Mouse (Mus musculus) common myeloid progenitor, adult 5-6 weeks (primary cell): Measurements from ENCODE around the gene Sh2b1. TPM values are rescaled to one million over a fixed set of nuclear protein-coding genes. Genes with fewer than 3 reads are reported as not detected.

ENCODE experiments used
- ATAC-seq: replicated peaks from 2 replicates; pipeline ENCODE4 v1.8.0; 2016; ENCODE audit warnings: low read depth, mild to moderate bottlenecking, moderate TSS enrichment, inconsistent platforms; ENCODE audit not compliant: poor library complexity, severe bottlenecking
- total RNA-seq: library from RNA; stranded (forward); fragments of 200-1000, 187-1606 nt; gene quantifications from 2 replicates; pipeline ENCODE4 v1.2.3, GENCODE M21; 2017

The Sh2b1 gene
- total RNA-seq, 1 experiment from 2014 or later = 16.6 TPM

DNA sequence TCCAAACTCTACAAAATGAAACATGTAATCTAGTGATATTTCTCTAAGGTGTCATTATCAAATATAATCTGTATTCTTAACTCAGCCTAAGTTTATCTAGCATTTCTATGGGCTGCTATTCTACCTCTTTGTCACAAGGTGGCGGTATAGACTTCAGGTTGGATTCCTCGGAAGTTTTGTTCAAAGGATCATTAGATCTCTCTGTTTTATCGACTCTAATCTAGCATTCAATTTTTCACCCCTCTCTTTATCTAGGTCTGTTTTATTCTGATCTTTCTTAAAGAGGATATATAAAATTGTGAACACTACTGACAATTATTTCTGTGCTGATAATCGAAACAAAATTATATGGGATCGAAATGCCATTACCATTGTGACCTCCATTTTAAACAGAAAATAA, 6.5 kb upstream of the Sh2b1 start:
- ATAC-seq = 0 out of 2 replicates have a peak, but pooled peaks have one; percentile 21

DNA sequence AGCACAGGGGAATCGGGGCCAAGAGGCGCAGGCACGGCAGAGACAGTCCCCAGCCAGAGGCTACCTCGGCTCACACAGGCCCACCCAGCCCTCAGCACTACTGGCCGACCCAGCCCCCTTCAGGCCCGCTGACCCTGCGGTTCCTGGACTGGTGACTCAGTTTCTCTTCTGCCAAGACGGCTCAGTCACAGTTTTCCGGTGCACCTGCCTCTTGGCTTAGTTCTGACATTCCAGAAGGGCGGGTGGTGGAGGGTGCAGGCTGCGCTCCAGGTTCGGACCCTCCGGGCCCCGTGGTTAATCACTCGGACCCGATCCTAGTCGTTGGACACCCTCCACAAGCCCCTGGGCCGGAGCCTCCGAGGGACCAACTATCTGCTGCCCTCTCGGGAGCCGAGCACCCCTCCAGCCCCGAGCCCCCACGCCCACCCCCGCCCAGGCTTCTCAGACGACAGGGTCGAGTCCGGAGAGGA, 703 bp downstream of the Sh2b1 start:
- ATAC-seq = no peak

DNA sequence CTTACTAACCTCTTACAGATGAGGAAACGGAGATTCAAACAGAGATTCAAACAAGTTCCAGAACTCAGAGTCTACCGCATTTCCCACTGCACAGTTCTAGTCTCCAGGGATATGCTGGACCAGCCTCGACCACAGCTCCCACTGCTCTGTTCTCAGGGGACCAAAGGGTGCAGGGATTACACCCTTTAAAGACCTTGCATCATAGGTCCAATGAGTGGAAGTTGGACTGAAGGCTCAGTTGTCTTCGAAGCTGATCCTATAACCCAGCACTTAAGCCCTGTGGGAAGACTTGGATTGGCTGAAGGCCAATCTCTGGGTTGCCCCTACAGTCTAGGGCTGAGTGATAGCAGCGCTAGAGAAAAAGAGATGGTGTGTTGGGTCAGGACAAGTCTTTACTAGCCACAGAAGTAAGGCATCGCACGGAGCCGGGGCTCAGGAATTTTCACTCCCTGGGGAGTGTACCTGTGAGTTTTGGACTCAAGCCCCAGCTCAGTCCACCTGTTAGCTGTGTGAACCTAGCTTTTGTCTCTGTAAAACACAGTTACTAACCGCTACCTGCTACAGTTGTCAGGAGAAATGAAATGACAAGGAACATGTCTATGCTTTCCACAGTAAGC, 1.6 kb downstream of the Sh2b1 start:
- ATAC-seq = no peak

DNA sequence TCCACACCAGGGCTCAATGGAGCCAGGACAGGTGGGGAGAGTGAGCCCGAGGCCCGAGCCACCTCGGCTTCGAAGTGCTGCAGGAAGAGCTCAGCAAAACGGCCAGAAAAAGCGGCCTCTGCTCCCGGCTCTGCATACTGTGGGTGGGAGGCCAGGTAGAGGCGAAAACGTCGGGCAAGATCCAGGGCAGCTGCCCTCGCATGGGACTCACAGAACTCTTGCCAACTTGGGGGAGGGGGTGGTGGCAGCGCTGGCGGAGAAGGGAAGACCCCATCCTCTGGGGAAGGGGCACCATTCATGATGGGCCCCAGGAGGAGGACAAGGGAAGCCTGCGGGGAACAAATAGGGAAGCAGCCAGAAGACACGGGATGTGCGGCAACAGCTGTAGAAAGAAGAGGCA, 2.5 kb downstream of the Sh2b1 start:
- ATAC-seq = no peak

DNA sequence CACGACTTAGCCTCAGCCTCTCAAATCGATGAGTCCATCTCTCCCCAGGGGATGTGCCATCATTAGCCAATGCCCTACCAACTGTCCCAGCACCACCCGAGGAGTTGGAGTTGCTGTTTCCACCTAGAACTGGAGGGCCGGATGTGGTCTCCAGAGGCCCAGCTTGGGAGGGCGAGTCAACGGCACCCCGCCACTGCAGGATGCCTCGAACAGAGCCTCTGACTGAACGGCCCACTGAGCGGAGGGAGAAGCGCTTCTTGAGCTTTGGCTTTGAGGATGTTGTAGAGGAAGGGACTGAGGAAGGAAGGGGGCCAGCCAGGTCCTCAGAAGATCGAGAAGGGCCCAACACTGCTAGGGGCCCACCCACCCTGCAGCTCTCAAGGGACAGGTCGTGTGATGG, 2.9 kb downstream of the Sh2b1 start:
- ATAC-seq = peak; percentile 44

DNA sequence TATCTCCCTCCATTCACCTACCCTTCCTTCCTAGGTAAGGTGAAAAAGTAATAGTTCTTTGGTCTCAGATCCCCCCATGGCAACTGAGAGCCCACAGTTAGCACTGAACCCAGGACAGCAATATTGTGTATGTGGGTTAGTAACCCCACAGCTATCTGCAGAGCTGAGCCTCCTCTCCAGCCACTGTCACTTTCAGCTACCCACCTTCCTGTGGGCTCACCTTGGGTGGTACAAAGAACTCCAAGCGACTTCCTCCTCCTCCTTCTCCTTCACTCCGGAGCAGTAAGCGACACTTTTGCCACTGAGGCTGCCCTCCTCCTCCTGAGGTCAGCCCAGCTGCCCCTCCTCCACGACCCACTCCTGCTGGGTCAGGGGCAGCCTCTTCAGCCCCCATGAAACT, 3.4 kb downstream of the Sh2b1 start:
- no peak for ATAC-seq

DNA sequence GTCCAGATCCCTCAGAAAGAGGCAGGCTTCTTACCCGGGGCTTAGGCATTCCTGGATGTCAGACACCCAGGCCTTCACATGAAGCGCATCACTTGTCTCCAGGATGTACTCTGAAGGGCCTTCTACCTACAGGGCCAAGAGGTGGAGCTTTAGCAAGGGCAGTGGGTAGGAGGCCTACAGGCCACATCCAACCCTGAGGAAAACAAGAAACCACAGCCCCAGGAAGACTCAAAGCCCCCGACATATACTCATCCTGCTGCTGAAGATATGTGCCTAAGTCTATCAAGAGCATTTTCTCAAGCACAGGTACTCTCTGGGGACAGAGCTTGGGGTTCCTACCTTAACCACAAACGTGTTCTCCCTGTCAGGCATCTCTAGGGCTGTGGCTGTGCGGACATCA, 3.9 kb downstream of the Sh2b1 start:
- ATAC-seq = no peak

DNA sequence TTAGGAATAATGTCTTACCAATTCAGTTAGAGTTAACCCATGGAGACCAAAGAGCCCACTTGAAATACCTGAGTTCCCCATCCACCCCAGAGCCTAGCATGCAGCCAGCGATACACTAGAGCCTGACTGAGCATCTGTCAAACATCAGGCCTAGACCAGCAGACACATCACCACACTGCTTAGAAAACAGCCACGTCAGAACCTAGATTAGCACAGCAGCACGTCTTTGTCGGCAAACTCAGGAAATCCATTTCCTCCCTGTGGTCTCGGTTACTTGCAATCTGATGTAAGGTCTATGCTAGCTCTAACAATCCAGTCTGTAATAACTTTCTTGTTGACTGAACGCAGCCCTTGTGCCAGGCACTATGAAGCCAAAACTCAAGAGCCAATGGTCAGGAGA, 5.1 kb downstream of the Sh2b1 start:
- peak; percentile 68 for ATAC-seq

DNA sequence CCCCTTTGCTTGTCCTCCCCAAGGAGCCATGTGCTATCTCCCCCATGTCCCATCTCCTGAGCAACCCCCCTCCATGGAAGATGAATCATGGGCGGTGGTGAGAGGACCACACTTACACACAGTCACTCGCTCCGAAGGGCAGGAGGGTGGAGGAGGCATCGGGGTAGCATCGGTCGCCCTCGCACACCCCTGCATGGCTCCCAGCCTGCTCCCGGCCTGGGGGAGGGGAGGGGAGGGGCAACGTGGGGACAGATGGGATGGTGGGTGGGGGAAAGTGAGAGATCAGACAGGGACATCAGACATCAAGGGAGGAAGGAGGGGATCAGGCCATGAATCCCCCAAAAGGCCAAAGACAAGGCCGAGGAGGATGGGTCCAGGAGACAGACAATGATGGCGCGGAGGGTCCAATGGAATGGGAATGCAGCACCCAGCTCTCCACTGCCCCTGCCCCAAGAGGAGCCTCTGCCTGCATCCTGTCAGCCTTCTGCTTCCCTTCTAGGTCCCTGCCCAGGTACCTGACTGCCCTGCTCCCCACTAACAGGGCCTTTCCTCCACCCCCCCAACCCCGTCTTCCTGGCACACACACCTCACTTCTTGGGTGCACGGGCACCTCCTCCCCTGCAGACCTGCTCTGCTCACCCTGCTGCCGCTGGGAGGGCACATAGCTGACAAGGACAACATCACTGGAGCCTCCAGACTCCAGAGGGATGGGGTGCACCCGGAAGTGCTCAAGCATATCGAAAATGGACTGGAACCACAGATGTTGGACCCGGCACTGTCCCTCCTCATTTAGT, 7.2 kb downstream of the Sh2b1 start:
- no peak for ATAC-seq

DNA sequence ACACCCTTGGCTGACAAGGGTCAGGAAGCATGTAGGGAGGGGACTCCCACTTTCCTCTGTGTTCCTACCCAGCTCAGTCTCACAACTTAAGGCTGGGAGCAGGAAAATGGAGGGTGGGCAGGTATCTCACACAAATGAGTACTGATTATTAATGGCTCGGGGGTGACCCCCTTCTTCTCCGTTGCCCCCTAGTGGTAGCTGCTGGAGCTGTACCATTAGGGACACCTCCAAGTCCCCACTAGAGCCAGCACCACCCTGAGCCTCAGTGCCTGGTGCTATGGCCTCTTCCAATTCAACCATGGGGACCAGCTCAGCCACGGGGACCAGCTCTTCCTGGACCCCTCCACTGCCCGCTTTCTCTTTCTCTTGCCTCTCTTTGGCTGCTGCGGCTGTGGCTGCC, 8.0 kb downstream of the Sh2b1 start:
- 0 out of 2 replicates have a peak, but pooled peaks have one; percentile 20 for ATAC-seq

DNA sequence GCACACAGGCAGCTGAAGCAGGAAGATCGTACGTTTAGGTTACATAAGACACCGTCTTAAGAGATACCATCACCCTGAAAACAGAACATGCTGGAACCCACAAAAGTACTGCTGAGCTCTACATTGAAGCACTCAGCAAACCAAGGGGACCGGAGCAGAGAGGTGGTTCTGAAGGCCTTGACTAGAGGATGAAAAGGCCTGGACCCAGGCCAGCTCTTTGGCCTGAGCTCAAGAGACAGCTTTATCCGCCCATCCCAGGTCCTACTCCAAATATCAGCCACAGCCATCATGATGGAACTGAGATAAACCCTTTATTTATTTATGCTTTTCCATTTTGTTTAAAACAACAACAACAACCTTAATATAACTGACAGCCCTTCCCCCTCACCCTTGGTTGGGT, 8.5 kb downstream of the Sh2b1 start:
- no peak for ATAC-seq

DNA sequence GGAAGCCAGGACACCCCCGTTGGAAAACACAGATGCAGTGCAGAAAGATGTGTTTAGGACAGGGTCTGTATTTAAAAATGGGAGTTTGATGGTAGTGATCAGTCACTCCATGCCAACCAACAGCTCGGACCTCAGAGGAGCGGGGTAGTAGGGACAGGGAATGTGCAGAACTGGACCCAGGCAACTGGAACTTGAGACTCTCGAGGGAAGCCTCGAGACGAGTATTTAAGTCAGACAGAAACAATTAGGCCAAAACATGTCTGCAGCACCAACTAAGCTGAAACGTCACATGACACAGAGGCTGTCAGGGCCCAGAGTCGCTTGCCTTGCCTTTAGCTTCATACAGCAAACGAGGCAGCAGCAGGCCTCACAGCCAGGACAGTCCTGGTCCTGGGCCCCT, 9.1 kb downstream of the Sh2b1 start:
- no peak for ATAC-seq

DNA sequence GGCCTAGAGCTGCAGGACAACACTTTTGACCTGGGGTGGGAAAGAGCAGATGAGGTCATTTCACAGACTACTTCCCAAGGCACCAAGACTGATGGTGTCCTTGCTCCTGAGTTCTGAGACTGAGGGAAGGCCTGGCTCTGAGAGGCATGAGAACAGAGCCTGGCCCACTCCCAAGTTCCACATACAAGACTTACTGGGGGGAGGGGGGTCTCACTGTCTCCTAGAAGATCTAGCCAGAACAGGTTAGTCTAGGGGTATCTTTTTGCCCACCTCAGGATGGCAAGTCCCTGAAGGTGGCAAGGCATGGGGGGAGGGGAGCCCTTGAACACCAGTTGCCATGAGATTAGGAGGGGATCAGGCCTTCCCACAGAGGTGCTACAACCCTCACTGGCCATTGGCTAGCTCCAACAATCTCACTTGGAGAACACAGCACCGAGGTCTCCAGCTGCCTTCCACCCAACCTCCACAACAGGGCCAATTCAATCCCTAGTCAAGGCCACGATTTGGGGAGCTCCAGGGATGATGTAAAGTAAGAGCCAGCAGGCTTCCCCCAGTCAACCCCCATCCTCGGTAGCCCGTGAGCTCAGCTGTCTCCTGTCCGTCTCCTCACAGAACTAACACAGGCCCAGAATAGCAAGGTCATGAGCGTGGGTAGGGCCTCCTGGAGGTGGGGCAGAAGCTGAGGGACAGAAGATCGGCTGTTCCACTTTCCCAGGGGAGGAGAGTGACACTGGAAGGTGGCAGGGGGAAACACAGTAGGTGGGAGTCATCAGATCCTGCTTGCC, 9.8 kb downstream of the Sh2b1 start:
- ATAC-seq = no peak

DNA sequence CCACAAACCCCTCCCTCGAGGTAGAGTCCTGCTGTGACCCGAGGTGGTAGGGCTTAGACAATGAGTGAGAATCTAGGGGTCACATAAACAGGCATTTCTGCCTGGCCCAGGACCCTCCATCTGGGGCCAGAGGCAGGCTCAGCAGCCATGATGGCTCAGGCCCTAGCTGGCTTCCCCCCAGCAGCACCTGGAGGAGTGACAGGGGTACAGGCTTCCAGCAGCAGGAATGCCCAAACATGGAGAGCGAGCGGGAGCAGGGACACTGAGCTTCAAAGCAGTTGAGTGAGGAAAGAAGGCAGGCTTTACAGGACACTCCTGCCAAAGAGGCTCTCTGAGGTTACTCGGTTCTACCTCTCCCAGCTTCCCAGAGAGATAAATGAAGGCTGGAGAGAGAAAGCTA, 10.4 kb downstream of the Sh2b1 start:
- ATAC-seq = no peak

DNA sequence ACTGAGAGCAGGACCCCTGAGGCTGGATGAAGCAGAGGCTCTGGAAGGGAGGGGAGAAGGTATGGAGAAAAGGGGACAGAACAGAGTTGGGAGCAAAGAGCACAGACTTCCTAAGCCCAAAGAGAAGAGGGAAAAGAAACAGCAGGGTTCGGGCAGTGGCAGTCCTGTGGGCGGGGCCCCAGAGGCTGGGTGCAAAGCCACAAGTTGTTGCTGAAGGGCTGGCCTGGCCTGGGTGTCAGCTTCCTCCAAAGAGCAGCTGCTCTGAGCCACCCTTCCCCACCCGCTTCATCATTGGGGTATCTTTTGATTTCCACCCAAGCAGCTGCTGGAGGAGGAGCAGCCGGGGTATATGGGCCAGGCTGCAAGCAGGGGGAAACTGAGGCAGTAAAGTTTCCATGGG, 11.1 kb downstream of the Sh2b1 start:
- peak; percentile 81 for ATAC-seq

DNA sequence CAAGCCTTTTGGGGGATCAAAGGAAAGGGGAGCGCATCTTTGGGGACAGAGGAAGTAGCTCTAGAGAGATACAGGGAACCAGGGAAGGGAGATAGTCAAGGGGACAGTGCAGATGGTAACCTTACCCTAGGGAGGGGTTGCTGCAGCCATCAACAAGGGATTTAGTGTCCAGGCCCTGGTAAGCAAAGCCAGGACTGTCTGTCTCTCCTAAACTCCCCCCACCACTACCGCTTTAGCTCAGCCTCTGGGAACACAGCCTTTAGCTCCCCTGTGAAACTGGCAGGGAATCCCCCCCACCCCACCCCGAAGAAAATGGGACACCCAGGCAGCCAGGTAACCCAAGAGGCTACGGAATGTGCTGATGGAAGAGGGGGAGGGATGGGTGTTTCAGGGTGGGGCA, 11.7 kb downstream of the Sh2b1 start:
- no peak for ATAC-seq

DNA sequence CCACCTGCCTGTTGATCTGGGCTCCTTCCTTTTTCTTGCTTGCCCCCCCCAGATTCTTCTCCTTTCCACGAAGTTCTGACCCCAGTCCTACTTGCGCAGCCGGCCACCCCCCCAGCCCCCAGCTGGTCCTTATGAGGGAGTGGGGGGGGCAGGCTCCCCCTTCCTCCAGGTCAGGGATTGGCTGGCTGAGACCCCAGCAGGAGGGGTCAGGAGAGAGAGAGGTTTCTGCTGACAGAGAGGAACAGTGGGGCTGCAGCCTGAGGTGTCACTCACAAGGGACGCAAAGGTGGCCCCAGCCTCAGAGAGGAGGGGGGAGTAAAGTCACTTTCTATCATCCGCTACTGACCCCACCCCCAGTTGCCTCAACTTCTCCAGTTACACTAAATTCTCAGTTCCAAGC, 12.2 kb downstream of the Sh2b1 start, which contains the start of gene Atp2a1:
TSS of gene Atp2a1 (minus strand) at position 105 of the 400 bp plus-strand sequence.
- ATAC-seq = no peak

DNA sequence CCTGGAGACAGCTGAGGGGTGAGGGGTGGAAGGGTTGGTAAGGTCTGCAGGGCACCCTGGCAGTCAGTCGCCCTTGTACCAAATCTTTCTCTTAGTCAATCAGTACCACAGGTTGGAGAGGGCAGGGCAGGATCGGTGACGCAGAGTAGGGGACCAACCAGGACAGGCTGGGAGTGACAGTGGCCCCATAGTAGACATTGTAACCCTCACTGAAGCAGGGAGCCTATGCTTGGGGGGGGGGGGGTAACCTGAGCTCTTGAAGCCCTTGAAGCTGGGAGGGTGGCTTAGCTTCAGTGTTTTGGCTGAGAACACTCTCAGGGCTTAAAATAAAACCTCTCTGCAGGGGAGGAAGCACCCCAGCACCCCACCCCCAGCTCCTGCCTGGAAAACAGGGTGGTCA, 13.6 kb downstream of the Sh2b1 start:
- no peak for ATAC-seq

DNA sequence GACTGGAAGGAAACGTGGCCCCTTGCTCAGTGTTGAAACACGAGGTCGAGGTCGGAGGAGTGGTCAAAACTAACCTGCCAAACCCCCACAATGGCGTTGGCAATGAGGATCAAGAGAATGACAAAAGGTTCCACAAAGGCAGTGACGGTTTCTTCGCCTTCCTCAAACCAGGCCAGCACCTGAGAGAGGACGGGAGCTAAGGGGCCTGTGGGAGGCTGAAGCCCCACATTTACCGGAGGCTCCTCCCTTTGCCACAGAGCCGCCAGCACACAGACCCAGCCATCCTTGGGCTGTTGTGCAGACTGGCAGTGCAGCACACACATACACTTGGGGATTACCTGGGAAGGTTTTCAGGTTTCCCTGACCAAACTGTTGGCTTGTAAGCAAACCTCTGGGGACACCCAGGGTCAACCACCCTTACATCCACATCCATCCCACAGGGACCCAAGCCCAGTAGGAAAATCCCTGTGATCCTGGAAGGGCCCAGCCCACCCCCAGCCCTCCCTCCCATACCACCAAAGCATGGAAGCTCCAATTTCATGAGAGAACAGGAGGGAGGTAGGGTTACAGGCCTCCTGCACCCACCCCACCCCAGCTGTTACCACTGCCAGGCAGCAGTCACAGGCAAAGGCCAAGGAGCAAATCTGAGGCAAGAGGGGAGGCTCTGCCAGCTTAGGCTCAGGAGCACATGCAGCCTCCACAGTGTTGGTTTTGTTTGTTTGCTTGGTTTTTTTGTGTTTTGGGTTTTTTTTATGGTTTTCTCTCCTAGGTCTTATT, 14.4 kb downstream of the Sh2b1 start:
- no peak for ATAC-seq
